Mouse (Mus musculus) olfactory bulb, adult 2 months (tissue): ENCODE results near the gene Atp6v0e.

Experiments used
- CTCF ChIP-seq: fragments of 200-500 bp; IDR thresholded peaks from 2 replicates; pipeline ENCODE4 v1.5.1; 2012; ENCODE audit warnings: low read depth, mild to moderate bottlenecking, low read length, moderate library complexity; ENCODE audit not compliant: insufficient read depth
- POLR2A ChIP-seq: fragments of 200-500 bp; IDR thresholded peaks from 2 replicates; pipeline ENCODE4 v1.6.1; 2012; ENCODE audit warnings: mild to moderate bottlenecking, low read depth, low read length, moderate library complexity; ENCODE audit not compliant: insufficient read depth

GRCm38 (mm10) chr17:26686334-26687000, 23.4 kb downstream of the Atp6v0e start:
- TF ChIP-seq CTCF (no peak), POLR2A (no peak)
